Mouse (Mus musculus): ENCODE results near the gene Fam160a1.

GRCm38 (mm10) chr3:85833627-85834026, 16.5 kb upstream of the Fam160a1 start:
- TF ChIP-seq CTCF (conservative IDR thresholded peaks at IDR 0.05; ENCODE audit: low read length) = no peak
- TF ChIP-seq POU5F1 (IDR thresholded peaks at IDR 0.05; ENCODE audit: borderline replicate concordance, low read length) = no peak
